Mouse (Mus musculus) megakaryocyte, embryonic 14.5 days (primary cell): Measurements from ENCODE around the gene Cd180.

Source experiments
- FLI1 ChIP-seq: IDR thresholded peaks from 2 replicates; pipeline ENCODE4 v1.6.1; 2012; ENCODE audit warnings: low read length, inconsistent platforms, mixed read lengths
- GATA1 ChIP-seq: IDR thresholded peaks from 3 replicates; pipeline ENCODE4 v1.6.1; 2012; ENCODE audit warnings: mixed read lengths, low read length, inconsistent platforms, borderline replicate concordance

DNA sequence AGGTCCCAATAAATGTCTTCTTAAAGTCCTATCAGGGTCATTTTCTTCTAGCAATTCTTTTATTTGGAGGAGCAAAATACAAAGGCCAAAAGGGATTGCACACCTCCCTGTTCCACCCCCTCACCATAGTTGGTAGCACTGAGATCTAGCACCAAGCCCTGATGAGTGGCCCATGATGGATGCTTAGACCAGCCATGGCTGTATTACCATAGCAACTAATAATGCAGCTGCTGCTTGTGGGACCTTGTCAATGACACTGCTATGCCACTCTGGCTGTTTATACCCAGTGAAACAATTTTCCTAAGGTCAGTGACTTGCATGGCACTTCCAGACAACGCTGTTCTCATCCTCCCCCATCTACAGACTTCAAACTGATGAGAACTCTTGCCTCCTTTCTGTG is 70.9 kb downstream of the Cd180 start:
- TF ChIP-seq FLI1: no peak
- no peak for TF ChIP-seq GATA1
